Mouse (Mus musculus) testis, adult 2 months (tissue): ENCODE measurements around the gene Urb1. TPM values are rescaled to one million over a fixed set of nuclear protein-coding genes. Genes with fewer than 3 reads are reported as not detected.
A peak's percentile ranks its signal among the peaks of the same experiment; 100 is the strongest.

Experiments used
- H3K27ac ChIP-seq: fragments of 200-500 bp; 2 replicates; pipeline ENCODE4 v1.5.1; 2012; ENCODE audit warnings: low read depth, low read length; ENCODE audit not compliant: control insufficient read depth, insufficient read depth
- H3K27me3 ChIP-seq: fragments of 200-500 bp; 2 replicates; pipeline ENCODE4 v1.6.1; 2012; ENCODE audit warnings: mild to moderate bottlenecking, low read length, moderate library complexity; ENCODE audit not compliant: control insufficient read depth, insufficient read depth
- H3K36me3 ChIP-seq: fragments of 200-500 bp; 2 replicates; pipeline ENCODE4 v1.6.1; 2012; ENCODE audit warnings: mild to moderate bottlenecking, low read length; ENCODE audit not compliant: control insufficient read depth, insufficient read depth
- H3K4me1 ChIP-seq: fragments of 200-500 bp; 2 replicates; pipeline ENCODE4 v1.6.1; 2012; ENCODE audit warnings: low read length; ENCODE audit not compliant: control insufficient read depth, insufficient read depth
- H3K4me3 ChIP-seq: fragments of 200-500 bp; 2 replicates; pipeline ENCODE4 v1.5.1; 2012; ENCODE audit warnings: low read depth, mild to moderate bottlenecking, low read length, moderate library complexity, mixed read lengths; ENCODE audit not compliant: control insufficient read depth
- CTCF ChIP-seq: fragments of 200-500 bp; IDR thresholded peaks from 2 replicates; pipeline ENCODE4 v1.5.1; 2012; ENCODE audit warnings: low read depth, mild to moderate bottlenecking, inconsistent platforms, low read length, moderate library complexity; ENCODE audit not compliant: control insufficient read depth, insufficient read depth, insufficient replicate concordance
- POLR2A ChIP-seq: fragments of 200-500 bp; IDR thresholded peaks from 2 replicates; pipeline ENCODE4 v1.6.1; 2012; ENCODE audit warnings: low read depth, mild to moderate bottlenecking, inconsistent platforms, low read length, moderate library complexity; ENCODE audit not compliant: control insufficient read depth
- polyA plus RNA-seq: library from polyadenylated mRNA; depleted of rRNA; stranded (reverse); fragments of >200 nt; gene quantifications from 2 replicates; pipeline ENCODE4 v1.2.3, GENCODE M21; 2012

Gene Urb1
- polyA plus RNA-seq, 1 experiment, result 21.1 TPM

- H3K4me1 ChIP-seq, result peaks cover 2% of the 10 kb centered on the region; the same call in 1 of the 2 replicates
- H3K27me3 ChIP-seq, result no peaks in the 10 kb centered on the region
- no peaks in the 10 kb centered on the region for H3K36me3 ChIP-seq
- peak within 1 kb of the TSS; percentile 80 for H3K27ac ChIP-seq
- H3K4me3 ChIP-seq, result peak within 1 kb of the TSS; percentile 56
- TF ChIP-seq POLR2A, result no peak
- TF ChIP-seq CTCF, result peak; percentile 46; the same call in 1 of the 2 replicates
Observed at GRCm38 (mm10) chr16:90738092-90738956, 71.9 kb downstream of the Urb1 start, which contains the start of gene Mrap. Gene Mrap (plus strand): TSS chr16:90738207.

GRCm38 (mm10) chr16:90736672-90737270, 73.4 kb downstream of the Urb1 start:
- Histone ChIP-seq H3K4me1 (peaks cover 2% of the 10 kb centered on the region; the same call in 1 of the 2 replicates), H3K4me3 (no peak overlapping the region), H3K27me3 (no peaks in the 10 kb centered on the region), H3K27ac (peak overlapping the region; percentile 39; the same call in 1 of the 2 replicates), H3K36me3 (no peaks in the 10 kb centered on the region)
- TF ChIP-seq POLR2A (no peak), CTCF (no peak)

DNA sequence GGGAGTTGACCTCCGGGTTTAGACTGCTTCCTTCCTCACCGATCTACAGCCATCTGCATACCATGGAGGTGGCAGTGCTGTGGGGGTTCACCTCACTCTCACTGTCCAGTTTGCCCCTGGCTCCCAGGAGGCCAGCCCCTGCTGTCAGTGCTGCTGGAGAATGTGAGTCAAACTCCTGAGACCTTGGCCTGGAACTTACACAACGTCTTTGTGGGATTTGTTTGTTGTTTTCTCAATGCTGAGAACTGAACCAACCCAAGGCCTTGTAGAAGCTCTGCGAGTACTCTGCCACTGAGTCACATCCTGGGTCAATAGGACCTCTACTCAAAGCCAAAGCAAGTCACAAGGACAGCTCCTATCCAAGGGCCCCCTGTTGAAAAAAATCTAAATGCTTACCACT, 74.6 kb downstream of the Urb1 start:
- Histone ChIP-seq H3K4me3 (no peak overlapping the region), H3K4me1 (peaks cover 2% of the 10 kb centered on the region; the same call in 1 of the 2 replicates), H3K27ac (peak overlapping the region; percentile 76), H3K36me3 (no peaks in the 10 kb centered on the region), H3K27me3 (no peaks in the 10 kb centered on the region)
- TF ChIP-seq POLR2A (no peak), CTCF (no peak)

GRCm38 (mm10) chr16:90727233-90728115, 82.7 kb downstream of the Urb1 start, which contains the start of gene Mis18a:
Gene Mis18a (minus strand): TSS chr16:90727404.
- Histone ChIP-seq H3K4me3 (peak within 1 kb of the TSS; percentile 92), H3K27me3 (no peaks in the 10 kb centered on the region), H3K27ac (peak within 1 kb of the TSS; percentile 82), H3K4me1 (peaks cover 6% of the 10 kb centered on the region), H3K36me3 (no peaks in the 10 kb centered on the region)
- TF ChIP-seq CTCF (peak; percentile 5; the same call in 1 of the 2 replicates), POLR2A (peak; percentile 83)

DNA sequence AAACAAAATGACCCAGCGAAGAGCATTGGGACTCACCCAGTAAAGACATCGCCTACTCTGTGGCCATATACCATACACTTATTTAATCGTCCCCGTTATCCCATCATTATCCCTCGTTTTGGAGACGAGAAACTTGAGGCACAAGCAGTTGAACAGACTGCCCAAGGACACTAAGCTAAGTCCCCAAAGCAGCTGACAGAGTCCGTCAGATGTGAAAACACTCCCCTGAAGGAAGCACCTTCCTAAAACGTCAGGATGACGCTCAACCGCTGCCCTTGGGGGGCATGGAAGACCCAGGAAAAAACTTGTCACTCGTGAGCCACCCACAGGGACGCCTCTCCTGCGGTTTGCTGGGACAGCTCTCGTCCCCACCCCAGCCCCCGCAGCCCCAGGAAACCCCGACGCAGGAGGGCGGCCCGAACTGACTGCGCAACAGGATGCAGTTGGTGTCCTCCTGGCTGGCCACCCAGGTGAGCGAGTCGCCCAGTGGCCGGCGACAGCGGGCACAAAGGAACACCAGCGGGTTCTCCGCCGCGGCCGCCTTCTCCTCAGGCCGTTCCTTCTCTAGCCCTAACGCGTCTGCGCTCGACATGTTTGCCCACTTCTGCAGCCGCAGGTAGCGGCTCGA, 83.5 kb downstream of the Urb1 start:
- Histone ChIP-seq H3K4me3 (peak overlapping the region; percentile 92), H3K4me1 (peaks cover 6% of the 10 kb centered on the region), H3K27ac (peak overlapping the region; percentile 41), H3K36me3 (no peaks in the 10 kb centered on the region), H3K27me3 (no peaks in the 10 kb centered on the region)
- TF ChIP-seq CTCF (no peak), POLR2A (no peak)

- peaks cover 6% of the 10 kb centered on the region for H3K4me1 ChIP-seq
- H3K4me3 ChIP-seq, result no peak overlapping the region
- TF ChIP-seq CTCF (no peak), POLR2A (no peak)
- no peaks in the 10 kb centered on the region for H3K27me3 ChIP-seq
- H3K36me3 ChIP-seq, result no peaks in the 10 kb centered on the region; the same call in none of the 2 replicates
- H3K27ac ChIP-seq, result no peak overlapping the region
Observed at GRCm38 (mm10) chr16:90724051-90724450, 86.2 kb downstream of the Urb1 start.

- Histone ChIP-seq H3K27ac (no peak overlapping the region), H3K4me1 (peaks cover 18% of the 10 kb centered on the region), H3K4me3 (no peak overlapping the region), H3K36me3 (no peaks in the 10 kb centered on the region), H3K27me3 (no peaks in the 10 kb centered on the region)
- no peak for TF ChIP-seq CTCF
- no peak for TF ChIP-seq POLR2A
Observed at GRCm38 (mm10) chr16:90710313-90710712, 99.9 kb downstream of the Urb1 start.
